Mouse (Mus musculus): ENCODE results near the gene Mmp28. TPM values are rescaled to one million over a fixed set of nuclear protein-coding genes. Genes with fewer than 3 reads are reported as not detected.
A peak's percentile ranks its signal among the peaks of the same experiment; 100 is the strongest.

The Mmp28 gene
- 1 to 10 TPM; 4.6 to 6.6 TPM for total RNA-seq (2021)

DNA sequence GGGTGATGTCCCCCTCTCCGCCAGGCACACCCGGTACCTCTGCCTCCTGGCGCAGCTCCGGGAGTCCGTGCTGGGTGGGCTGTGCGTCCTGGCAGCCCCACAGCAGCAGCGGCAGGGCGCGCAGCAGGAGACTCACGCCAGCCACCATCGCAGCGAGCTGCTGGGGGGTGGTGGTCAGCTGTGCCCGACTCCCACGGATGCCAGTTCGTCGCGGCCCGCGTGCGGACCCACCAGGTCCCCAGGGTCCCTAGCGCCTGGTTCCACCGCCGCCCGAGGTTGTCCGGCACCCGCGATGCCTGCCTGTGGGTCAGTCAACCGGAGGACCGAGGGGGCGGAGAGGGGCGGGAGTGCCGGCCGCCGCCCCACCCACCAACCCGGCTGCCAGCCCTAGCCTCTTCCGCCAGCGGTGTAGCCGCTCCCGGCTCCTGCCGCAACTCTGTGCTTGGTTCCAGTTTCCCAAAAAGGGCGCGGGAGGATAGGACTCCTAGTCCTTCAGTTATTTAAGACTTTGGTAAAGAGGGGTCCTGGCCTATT is at the start of gene Mmp28:
TSS of gene Mmp28 (minus strand) at position 361 of the 534 bp plus-strand sequence.
- DNase-seq: peak; percentile 75 to 81
- intact Hi-C loops (cut with DNase I): no loop called here

DNA sequence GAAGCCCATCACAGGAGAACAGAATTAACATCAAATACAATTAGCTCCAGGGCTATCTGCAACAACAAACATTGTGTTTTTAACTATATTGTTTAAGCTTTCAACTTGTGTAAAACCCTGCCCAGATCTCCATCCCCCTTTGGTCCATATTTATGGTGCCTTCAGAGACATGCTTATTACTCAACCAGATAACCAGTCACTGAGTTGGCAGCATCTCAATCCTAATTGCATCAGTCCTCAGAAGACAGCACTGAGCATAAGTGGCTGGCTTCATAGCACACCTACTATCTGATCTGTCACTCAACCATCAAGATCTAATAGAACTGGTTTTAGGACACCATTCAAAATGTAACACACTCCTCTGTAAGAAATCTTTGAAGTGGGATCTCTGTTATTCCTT is 46.6 kb upstream of the Mmp28 start:
- intact Hi-C loops (cut with DNase I): no loop called here
- no peak for DNase-seq

DNA sequence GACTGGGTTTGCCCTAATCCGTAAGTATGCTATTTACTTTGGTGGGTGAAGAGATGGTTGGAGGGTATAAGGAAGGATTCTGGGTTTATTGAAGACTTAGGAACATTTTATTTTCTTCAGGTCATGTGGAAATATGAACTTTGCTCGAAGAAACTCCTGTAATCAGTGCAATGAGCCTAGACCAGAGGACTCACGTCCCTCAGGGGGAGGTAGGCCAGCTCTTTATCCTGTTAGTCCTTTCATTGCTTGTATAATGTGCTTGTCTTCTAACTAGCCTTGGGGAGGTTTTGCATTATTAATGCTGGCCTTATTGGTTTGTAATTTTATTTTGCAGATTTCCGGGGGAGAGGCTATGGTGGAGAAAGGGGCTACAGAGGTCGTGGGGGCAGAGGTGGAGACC is 41.4 kb upstream of the Mmp28 start:
- intact Hi-C loops (cut with DNase I): no loop called here
- no peak for DNase-seq

DNA sequence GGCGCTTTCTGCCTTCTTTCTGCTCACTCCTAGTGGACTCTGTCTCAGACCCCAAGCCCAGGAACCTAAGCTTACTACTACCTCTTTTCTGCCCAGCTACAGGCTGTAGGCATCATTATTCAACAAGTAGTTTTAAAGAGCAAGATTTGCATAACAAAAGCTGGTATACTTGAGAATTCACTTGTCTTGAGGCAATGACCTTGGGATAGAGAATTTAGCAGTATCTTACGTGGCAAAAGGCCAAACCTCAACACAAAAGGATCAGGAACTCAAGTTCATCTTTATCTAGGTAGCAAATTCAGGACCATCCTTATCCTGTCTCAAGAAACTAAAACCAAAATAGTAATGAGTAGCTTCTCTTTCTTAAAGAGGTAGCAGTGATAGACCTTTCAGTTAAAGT is 32.7 kb upstream of the Mmp28 start:
- DNase-seq: no peak
- intact Hi-C loops (cut with DNase I): no loop called here

DNA sequence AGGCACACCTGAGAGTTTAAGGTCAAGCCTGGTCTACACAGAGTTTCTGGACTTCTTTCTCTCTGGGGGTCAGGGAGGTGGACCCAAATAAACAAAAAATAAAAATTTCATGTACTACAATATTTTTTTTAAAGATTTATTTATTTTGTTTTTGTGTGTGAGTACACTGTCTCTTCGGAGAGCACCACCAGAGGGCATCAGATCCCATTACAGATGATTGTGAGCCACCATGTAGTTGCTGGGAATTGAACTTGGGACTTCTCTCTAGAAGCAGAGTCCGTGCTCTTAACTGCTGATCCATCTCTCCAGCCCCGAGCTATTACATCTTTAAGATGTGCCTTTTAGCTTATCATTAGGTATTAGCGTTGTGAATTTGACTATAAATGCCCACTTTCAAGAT is 28.6 kb upstream of the Mmp28 start:
- intact Hi-C loops (cut with DNase I): no loop called here
- DNase-seq: no peak

DNA sequence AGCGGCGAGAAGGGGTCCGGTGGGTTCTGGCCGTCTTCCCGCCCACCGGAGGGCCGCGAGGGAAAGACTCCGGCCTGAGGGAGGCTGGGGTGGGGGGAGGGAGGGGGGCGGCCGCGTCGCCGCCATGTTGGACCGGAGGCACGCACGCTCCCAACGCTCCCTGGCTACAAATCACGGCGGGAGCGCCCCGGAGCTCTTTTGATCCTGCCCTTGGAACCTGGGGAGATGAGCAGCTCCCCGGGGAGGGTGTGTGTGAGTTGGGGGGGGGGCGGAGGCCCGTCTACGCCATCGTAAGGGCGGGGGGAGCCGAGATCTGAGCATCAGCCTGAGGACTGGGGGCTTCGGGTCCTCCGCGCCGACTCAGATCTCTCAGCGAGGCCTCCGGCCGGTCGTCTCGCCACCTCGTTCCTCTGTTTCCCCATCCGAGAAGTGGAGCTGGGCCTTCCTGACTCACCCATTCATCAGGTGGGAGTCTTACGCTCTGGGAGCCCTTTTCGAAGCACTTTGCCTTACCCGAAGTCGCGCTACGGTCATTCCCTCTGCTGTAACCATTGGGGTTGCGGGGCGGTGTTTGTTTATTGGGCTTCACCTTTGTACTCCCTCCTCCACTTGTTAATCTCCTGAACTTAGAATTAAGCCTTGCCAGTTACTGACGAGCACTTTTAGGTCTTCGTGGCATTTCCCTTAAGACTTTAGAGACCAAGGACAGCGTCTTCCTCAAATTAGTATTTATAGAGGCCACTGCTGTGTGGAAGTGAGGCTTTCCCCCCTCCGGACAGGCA is 10.6 kb upstream of the Mmp28 start:
- no peak for DNase-seq
- intact Hi-C loops (cut with DNase I): no loop called here

DNA sequence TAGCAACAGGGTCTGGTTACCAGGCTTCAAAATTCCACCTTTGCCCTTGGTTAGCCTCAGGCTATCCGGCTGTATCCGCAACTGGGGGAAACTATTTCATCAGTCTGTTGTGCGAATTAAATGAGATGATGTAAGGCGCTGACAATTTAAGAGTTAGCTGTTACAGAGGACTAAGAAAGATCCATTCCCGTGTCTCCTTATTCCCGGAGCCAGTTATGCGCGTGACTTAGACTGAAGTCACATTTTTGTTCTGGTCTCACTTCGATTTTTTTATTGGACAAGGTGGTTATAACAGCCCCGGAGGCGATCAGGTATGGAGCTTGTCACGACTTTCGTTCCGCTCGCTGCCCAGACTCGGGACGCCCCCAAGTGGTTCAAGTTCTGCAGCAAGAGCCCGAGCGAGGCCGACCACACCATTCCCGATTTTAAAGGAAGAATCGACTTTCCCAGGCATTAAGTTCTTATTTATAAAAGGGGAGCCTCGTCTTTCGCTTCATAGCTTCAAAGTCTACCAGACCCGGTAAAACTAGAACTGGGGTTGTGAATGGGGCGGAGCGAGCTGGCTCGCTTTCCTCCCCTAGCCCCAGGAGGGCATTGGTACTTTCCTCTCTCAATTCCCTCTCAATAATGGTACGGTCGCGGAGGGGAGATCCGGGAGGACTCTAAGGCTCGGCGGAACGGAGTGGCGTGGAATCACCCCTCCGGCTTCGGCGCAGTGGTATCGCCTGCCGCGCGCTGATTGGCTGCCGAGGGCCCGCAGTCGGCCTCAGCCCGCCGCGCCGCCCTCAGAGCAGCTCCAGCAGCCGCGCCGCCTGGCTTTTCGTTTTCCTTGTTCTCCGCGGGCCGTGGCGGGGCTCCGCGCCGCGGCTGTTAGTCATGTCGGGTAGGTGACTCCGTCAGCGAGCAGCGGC is 9.7 kb upstream of the Mmp28 start, which contains the start of gene Taf15:
TSS of gene Taf15 (plus strand) at position 763 of the 911 bp plus-strand sequence.
- peak; percentile 98 to 99 for DNase-seq
- intact Hi-C loops (cut with DNase I): loop anchor here (1.0 kb wide), 1 partner anchor 32 kb away; no protein-coding TSS in a partner anchor

DNA sequence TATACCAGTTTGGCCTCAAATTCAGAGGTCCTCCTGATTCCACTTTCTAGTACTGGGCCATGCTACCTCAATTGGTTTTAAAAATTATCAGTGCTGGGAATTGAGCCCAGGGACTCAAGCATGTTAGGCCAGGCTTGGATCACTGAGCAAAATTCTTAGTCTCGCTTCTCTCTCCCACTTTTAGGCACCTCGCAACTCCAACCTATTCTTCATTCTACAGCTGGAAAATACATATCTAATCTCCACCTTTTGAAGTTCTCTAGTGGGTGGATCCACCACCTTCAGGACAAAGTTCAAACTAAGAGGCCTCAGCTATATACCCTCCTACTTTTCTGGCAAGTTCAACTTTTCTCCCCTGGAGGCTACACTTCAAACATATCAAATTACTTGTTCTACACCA is 8.9 kb upstream of the Mmp28 start:
- intact Hi-C loops (cut with DNase I): loop anchor here (1.0 kb wide), 1 partner anchor 31 kb away; no protein-coding TSS in a partner anchor
- DNase-seq: no peak

DNA sequence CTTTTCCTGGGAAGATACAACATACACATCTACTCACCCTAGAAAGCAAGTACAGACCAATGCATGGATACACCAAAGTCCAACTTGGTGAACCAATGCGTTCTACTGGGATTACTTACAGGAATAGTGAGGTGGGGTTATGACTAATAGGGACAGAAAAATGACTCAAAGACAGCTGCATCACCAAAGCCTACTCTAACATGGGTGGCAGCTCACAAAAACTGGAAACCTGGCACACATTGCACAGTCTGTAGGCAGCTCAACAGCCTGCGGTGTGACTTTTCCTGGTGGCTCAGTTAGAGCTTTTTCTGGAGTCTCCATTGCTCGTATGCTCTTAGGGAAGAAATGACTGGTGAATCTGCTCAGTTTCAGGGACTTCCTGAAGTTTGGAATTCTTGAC is 5.9 kb upstream of the Mmp28 start:
- intact Hi-C loops (cut with DNase I): no loop called here
- DNase-seq: no peak

DNA sequence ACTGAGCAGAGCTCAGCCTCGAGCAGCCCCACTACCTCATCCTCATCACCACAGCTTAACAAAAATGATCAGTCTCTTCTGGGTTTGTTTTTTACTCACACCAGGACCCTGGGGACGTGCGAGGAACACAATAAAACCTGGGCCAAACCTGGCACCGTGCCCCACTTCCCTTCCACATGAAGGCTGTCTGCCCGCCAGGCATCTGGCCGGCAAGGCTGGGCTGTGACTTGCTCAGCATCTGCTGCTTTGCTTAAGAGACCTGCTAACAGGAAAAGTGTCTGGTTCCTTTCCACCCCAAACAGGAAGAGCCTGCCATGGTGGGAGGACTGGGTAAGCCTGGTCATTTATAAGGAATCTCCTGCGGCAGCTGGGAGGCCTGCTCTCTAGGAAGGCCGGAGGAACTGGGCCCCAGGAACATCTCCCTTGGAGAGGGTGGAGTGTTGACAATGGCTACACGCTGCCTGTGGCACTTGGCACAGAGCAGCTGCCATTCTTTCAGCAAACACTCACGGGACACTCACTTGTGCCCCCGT is 4.3 kb upstream of the Mmp28 start:
- DNase-seq: peak; percentile 76 to 79
- intact Hi-C loops (cut with DNase I): no loop called here

DNA sequence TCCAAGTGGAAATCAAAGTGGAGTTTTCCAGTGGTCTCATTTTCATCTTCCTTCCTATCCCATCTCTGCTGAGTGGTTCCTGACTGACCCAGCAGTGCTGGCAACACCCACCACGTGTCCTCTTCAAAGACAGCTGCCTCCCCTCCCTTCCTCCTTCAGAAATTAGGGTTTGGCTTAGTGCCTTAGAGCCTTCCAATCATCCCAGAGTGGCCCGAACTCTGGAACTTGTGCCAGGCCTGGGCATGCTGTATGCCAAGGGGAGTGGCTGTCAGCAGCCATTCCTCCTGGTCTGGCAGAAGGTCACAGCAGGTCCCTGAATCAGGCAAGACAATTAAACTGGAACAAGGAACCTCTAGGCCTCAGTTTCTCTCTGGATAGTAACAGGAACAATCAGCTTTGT is 3.1 kb upstream of the Mmp28 start:
- intact Hi-C loops (cut with DNase I): no loop called here
- DNase-seq: peak in 1 of 2 experiments; percentile 60

DNA sequence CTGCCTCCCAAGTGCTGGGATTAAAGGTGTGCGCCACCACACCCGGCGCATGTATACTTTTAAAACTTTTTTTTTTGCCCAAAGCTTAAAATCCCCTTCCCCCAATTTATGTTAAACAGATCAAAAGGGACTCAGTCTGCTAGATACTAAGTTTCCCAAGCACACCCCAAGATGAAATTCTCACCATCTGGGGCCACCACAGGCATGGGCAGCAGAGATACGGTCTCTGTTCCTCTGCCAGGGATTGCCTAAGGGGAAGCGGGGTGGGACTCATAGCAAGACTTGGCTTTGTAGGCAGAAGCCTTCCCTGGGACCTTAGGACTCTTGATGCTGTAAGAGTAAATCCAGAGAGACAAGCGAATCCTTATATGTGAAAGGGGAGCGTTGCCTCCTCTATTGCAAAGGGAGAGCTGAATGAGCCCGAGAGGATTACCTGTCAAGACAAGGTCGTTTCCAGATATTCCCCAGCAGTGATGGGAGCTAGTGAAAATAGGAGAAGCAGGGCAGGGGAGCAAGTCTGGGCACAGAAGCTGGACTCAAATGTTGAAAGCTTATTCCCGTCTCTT is 1.3 kb downstream of the Mmp28 start:
- intact Hi-C loops (cut with DNase I): no loop called here
- DNase-seq: no peak

DNA sequence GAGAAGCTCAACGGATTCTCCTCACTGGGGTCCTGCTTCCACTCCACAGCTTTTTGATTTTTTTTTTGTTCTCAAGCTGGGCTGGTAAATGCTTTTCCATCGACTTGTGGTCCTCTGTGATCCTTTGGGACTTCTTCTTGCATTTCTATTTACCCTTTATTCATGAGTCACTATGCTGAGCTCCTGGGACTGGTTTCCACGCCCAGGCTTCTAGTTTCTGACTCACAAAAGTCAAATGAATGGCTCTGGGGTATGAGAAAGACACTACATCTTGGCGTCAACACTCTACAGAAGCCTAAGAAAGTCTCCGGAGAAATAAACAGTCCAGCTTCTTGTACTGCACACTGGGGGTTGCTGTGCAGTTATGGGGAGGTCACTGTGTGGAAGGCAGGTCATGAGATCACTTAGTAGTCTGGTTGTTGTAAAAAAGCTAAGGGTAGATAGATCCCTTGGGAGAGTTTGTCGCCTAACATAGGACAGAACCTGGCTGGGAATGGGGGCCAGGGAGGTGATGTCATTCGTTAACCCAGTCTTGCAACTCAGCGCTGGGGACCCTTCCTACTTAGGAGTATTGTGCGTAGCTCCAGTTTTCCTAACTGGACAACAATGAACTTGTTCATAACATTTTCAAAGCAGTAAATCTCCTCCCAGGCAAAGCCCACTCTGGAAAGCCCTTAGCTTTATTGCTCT is 4.8 kb downstream of the Mmp28 start:
- DNase-seq: no peak

DNA sequence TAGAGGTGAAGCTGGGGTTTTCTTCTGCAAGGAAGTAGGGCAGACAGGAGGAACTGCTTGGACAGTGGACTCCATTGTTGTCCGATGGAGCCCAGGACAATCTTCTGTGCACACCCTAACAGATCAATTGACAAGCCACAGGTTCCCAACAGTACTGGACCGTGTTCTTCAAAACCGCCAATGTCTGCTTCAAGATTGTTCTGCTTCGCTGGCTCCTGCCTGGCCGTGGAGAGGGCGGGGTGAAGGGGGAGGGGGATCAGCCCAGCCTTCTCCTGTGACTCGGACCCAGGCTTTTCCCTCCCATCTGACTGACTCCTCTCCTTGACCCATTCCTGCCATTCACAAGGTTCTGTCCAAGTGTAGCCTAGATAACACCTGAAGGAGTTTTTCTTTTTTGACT is 5.6 kb downstream of the Mmp28 start:
- DNase-seq: no peak
- intact Hi-C loops (cut with DNase I): no loop called here

More for the DNA sequence above, 4.8 kb downstream of the Mmp28 start:
- intact Hi-C loops (cut with DNase I): no loop called here

DNA sequence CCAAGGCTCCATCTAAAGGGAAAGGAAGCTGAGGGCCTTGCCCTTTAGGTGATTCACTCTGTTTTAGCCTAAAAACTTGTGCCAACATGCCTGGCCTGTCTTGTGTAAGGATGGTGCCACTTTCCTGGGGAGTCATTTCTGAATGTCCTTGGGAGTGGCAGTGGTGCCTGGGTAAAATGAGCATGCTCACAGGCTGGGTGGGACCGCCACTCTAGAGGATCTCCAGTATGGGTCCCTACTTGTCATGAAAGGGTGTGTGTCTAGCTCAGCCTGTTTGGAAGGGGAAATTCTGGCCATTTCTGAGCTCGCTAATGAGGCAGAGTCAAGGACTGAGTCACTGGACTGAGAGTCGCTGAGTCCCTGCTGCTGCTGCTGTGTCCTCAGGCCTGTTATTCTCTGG is 7.3 kb downstream of the Mmp28 start:
- intact Hi-C loops (cut with DNase I): no loop called here
- no peak for DNase-seq

DNA sequence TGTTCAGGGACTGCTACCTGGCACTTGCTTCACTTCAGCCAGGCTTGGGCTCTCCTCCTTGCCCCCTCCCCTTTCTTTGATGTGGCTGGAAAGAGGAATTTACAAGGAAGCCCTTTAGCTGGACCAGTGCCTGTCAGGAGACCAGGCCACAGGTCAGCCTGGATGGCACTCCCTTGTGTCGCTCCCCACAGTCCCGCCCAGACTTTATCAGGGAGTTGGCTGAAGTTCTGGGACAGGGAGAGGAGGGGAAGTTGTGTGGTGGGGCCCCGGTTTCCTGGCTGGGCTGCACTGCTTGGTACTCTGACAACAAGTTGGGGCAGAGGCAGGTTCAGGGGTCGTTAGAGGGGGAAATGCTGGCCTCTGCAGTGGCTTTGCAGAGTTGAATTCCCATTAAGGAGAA is 8.3 kb downstream of the Mmp28 start:
- no peak for DNase-seq
- intact Hi-C loops (cut with DNase I): no loop called here

DNA sequence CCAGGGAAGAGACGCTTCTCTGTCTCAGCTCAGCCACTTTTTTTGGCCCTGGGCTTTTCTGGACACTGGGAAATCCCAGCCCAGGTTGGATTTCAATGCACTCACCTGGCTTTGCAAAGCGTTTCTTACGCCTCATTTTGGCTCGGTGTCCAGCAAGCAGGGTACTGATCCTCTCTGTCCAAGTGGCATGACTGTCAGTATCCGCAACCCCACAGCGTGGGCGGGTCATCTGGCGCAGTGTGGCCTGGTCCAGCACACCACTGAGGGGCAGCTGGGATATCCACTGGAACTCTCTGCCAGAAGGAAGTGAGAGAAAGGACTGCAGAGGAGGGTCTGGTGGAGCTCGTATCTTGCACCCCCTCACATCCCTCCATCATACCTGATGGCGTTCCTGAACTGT is 11.6 kb downstream of the Mmp28 start:
- intact Hi-C loops (cut with DNase I): no loop called here

DNA sequence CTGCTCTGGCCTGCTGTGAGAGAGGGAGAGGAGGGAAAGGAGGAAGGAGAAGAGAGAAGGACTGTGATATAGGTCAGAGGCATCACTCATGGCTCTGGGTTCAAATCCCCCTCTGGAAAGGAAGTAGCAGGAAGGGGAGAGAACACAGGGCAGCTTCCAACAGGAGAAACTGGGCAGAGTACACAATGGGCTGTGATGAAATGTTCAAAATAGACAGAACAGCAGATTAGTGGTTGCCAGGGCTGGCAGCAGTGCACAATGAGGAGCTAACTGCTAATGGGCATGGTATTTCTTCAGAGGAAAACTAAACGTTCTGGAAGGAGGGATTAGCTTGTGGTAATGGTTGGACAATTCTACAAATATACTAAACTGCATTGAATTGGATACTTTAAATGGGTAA is 12.3 kb downstream of the Mmp28 start:
- intact Hi-C loops (cut with DNase I): no loop called here
- DNase-seq: no peak

More for the DNA sequence above, 11.6 kb downstream of the Mmp28 start:
- no peak for DNase-seq

DNA sequence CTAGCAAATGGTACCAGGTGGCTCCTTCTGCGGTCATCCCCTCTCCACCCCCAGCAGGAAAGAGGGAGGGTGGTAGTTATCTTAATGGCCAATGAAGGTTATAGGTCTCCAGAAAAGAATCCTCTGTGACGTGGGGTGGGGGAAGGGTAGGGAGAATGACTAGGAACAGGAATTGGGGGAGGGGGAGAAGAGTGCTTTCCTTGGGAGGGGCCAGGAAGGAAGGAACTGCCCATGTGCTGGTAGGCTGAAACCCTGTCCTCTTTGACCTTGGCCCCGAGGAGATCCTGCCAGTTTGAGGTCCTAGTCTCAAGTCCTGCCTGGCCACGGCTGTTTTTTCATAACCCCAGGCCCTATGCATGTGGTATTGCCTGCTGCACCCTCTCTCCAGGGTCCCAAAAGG is 13.6 kb downstream of the Mmp28 start:
- intact Hi-C loops (cut with DNase I): no loop called here
- no peak for DNase-seq

DNA sequence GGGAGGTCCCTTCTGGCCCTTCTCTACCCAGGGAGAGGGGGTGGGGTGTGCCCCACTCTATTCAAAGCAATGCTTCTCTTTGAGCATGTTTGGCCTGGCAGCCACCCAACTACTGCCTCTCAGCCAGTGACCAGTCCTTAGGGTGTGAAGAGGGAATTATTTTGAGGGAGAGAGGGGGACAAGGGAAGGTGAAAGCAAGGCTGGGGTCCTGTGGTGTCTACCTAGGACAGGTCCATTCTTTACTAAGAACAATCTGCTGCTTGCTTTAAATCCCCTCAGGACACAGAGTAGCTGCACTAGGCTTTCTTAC is 14.0 kb downstream of the Mmp28 start:
- intact Hi-C loops (cut with DNase I): no loop called here
- peak in 1 of 2 experiments; percentile 63 for DNase-seq

All from heart, postnatal 36 days (tissue).